Mouse (Mus musculus) cerebellum, adult 2 months (tissue): ENCODE results near the gene Dhx16. TPM values are rescaled to one million over a fixed set of nuclear protein-coding genes. Genes with fewer than 3 reads are reported as not detected.

Source experiments
- DNase-seq, 2 experiments: peaks; one replicate each; pipeline ENCODE4 v3.0.0; 2021
- H3K27ac ChIP-seq: fragments of 200-500 bp; 2 replicates; pipeline ENCODE4 v1.5.1; 2012; ENCODE audit warnings: low read length, control low read depth, inconsistent platforms; ENCODE audit not compliant: insufficient read depth
- H3K27me3 ChIP-seq: fragments of 200-500 bp; 2 replicates; pipeline ENCODE4 v1.6.1; 2012; ENCODE audit warnings: inconsistent platforms, mild to moderate bottlenecking, low read length, moderate library complexity; ENCODE audit not compliant: control insufficient read depth, insufficient read depth
- H3K4me1 ChIP-seq: fragments of 200-500 bp; 2 replicates; pipeline ENCODE4 v1.6.1; 2011; ENCODE audit warnings: low read length; ENCODE audit not compliant: control insufficient read depth, insufficient read depth
- H3K4me3 ChIP-seq: fragments of 200-500 bp; replicated peaks from 2 replicates; pipeline ENCODE3; 2011; ENCODE audit warnings: mild to moderate bottlenecking, low read depth, low read length, control low read depth; ENCODE audit not compliant: insufficient read depth
- CTCF ChIP-seq: fragments of 200-500 bp; IDR thresholded peaks from 2 replicates; pipeline ENCODE4 v1.5.1; 2011; ENCODE audit warnings: low read depth, mild to moderate bottlenecking, control low read depth, low read length, moderate library complexity, borderline replicate concordance; ENCODE audit not compliant: insufficient read depth
- POLR2A ChIP-seq: fragments of 200-500 bp; IDR thresholded peaks from 2 replicates; pipeline ENCODE4 v1.6.1; 2011; ENCODE audit warnings: low read length, control low read depth, borderline replicate concordance; ENCODE audit not compliant: insufficient read depth
- WGBS: fragments of 180-500 bp; shearing (Covaris S2); methylation state at CpG from one replicate; pipeline ENCODE4 v1.1.7; 2018; 5-methylcytosine and 5-hydroxymethylcytosine counted together
- polyA plus RNA-seq: library from polyadenylated mRNA; depleted of rRNA; stranded (reverse); fragments of >200 nt; gene quantifications from 2 replicates; pipeline ENCODE4 v1.2.3, GENCODE M21; 2012; rRNA removed

Gene Dhx16
- polyA plus RNA-seq = 52.2 and 57.4 TPM in 2 replicates

- H3K27ac ChIP-seq = peak within 1 kb of the TSS; percentile 26; the same call in 1 of the 2 replicates
- DNase-seq = peak; percentile 96 to 97
- peak; percentile 63 for TF ChIP-seq POLR2A
- peak; percentile 75 for TF ChIP-seq CTCF
- no peaks in the 10 kb centered on the region for H3K27me3 ChIP-seq
- peaks cover 9% of the 10 kb centered on the region for H3K4me1 ChIP-seq
- H3K4me3 ChIP-seq = peak within 1 kb of the TSS; percentile 76
- 5% methylated on average over 66 of the region's 66 CpGs for WGBS
Measured at GRCm38 (mm10) chr17:35879245-35880057, at the start of gene Dhx16. TSS of gene Dhx16 (plus strand) at chr17:35879819.

GRCm38 (mm10) chr17:35832400-35833238 lies 47.0 kb upstream of the Dhx16 start:
- Histone ChIP-seq H3K4me1 (peaks cover 7% of the 10 kb centered on the region; the same call in 1 of the 2 replicates), H3K27me3 (no peaks in the 10 kb centered on the region), H3K4me3 (no peak overlapping the region), H3K27ac (no peak overlapping the region)
- 66% methylated on average over 8 of the region's 8 CpGs for WGBS
- DNase-seq = no peak
- TF ChIP-seq CTCF (no peak), POLR2A (no peak)

GRCm38 (mm10) chr17:35833239-35833751 lies 46.3 kb upstream of the Dhx16 start:
- Histone ChIP-seq H3K4me1 (peaks cover 7% of the 10 kb centered on the region; the same call in 1 of the 2 replicates), H3K27ac (no peak overlapping the region), H3K4me3 (no peak overlapping the region), H3K27me3 (no peaks in the 10 kb centered on the region)
- DNase-seq = no peak
- 32% methylated on average over 5 of the region's 5 CpGs for WGBS
- no peak for TF ChIP-seq POLR2A
- no peak for TF ChIP-seq CTCF

- Histone ChIP-seq H3K4me3 (no peak overlapping the region), H3K27me3 (no peaks in the 10 kb centered on the region), H3K4me1 (peaks cover 7% of the 10 kb centered on the region; the same call in 1 of the 2 replicates), H3K27ac (no peak overlapping the region)
- 51% methylated on average over 5 of the region's 5 CpGs for WGBS
- no peak for DNase-seq
- no peak for TF ChIP-seq CTCF
- TF ChIP-seq POLR2A = no peak
Measured at GRCm38 (mm10) chr17:35833894-35834293, 45.7 kb upstream of the Dhx16 start.

- peak in 1 of 2 experiments; percentile 44 for DNase-seq
- Histone ChIP-seq H3K27me3 (no peaks in the 10 kb centered on the region), H3K4me3 (no peak overlapping the region), H3K27ac (no peak overlapping the region), H3K4me1 (peaks cover 7% of the 10 kb centered on the region; the same call in 1 of the 2 replicates)
- 35% methylated on average over 26 of the region's 26 CpGs for WGBS
- TF ChIP-seq CTCF (peak; percentile 41; the same call in 1 of the 2 replicates), POLR2A (no peak)
Measured at GRCm38 (mm10) chr17:35834696-35835422, 44.8 kb upstream of the Dhx16 start.

- 45% methylated on average over 26 of the region's 26 CpGs for WGBS
- no peak for TF ChIP-seq CTCF
- no peak overlapping the region for H3K27ac ChIP-seq
- no peak overlapping the region for H3K4me3 ChIP-seq
- no peaks in the 10 kb centered on the region for H3K27me3 ChIP-seq
- peak; percentile 37 to 55 for DNase-seq
- H3K4me1 ChIP-seq = peaks cover 7% of the 10 kb centered on the region; the same call in 1 of the 2 replicates
Measured at GRCm38 (mm10) chr17:35835424-35836140, 44.0 kb upstream of the Dhx16 start.
